Mouse (Mus musculus) kidney, adult 2 months (tissue): ENCODE data around the gene Daxx.

Experiments used
- CTCF ChIP-seq: fragments of 200-500 bp; conservative IDR thresholded peaks from 2 replicates; pipeline ENCODE4 v1.5.1; 2011; ENCODE audit warnings: low read depth, mild to moderate bottlenecking, control low read depth, low read length, moderate library complexity, mixed read lengths; ENCODE audit not compliant: insufficient read depth, insufficient read length
- POLR2A ChIP-seq: fragments of 200-500 bp; IDR thresholded peaks from one replicate; pipeline ENCODE4 v1.6.1; 2011; ENCODE audit warnings: low read depth, low read length, control low read depth

GRCm38 (mm10) chr17:33921361-33921760, 12.1 kb downstream of the Daxx start:
- no peak for TF ChIP-seq POLR2A
- TF ChIP-seq CTCF, result no peak
